Mouse (Mus musculus): ENCODE data around the gene N4bp2. TPM values are rescaled to one million over a fixed set of nuclear protein-coding genes. Genes with fewer than 3 reads are reported as not detected.

The N4bp2 gene
- polyA plus RNA-seq, 1 experiment from 2014 or later: 14.2 TPM

- no peak overlapping the region for H3K9ac ChIP-seq (ENCODE audit: low read depth, low read length)
- no peaks in the 10 kb centered on the region for H3K4me1 ChIP-seq (ENCODE audit: control insufficient read depth, insufficient read depth, low read length)
- no peak for ATAC-seq
- 93% methylated on average over 7 of the region's 7 CpGs for WGBS
- no peaks in the 10 kb centered on the region for H3K36me3 ChIP-seq (ENCODE audit: control insufficient read depth, insufficient read depth, low read length)
- H3K4me2 ChIP-seq (ENCODE audit: low read length): no peak overlapping the region
- H3K4me3 ChIP-seq (ENCODE audit: low read depth, low read length): no peak overlapping the region
- no peak overlapping the region for H3K27ac ChIP-seq (ENCODE audit: low read length)
- H3K27me3 ChIP-seq (ENCODE audit: control insufficient read depth, insufficient read depth, low read depth, low read length): no peaks in the 10 kb centered on the region
- no peaks in the 10 kb centered on the region for H3K9me3 ChIP-seq (replicated peaks; ENCODE audit: control insufficient read depth, low read length, poor library complexity, severe bottlenecking)
These were observed 99.1 kb downstream of the N4bp2 start for GRCm38 (mm10) chr5:65862217-65862927.

DNA sequence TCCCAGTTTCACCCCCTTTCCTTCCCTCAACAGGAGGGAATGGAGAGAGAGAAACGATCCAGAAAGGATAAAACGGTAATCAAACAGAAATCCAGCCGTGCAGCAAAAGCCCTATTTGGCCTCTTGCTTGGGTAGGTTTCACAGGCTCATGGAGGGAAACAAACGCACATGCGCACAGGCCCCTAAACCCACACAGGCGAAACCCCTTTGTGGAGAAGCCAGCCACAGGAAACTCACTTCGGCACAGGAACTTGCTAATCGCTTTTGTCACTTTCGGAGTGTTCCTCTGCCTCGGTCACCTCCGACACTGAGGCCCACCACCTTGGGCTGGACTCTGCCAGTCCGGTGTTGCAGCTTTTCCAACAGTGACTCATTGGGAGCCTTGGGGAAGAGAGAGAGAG is 100.0 kb downstream of the N4bp2 start:
- Histone ChIP-seq H3K9me3 (replicated peaks; ENCODE audit: control insufficient read depth, low read length, poor library complexity, severe bottlenecking) (no peaks in the 10 kb centered on the region), H3K27ac (ENCODE audit: low read length) (no peak overlapping the region), H3K36me3 (ENCODE audit: control insufficient read depth, insufficient read depth, low read length) (no peaks in the 10 kb centered on the region), H3K27me3 (ENCODE audit: control insufficient read depth, insufficient read depth, low read depth, low read length) (no peaks in the 10 kb centered on the region), H3K9ac (ENCODE audit: low read depth, low read length) (no peak overlapping the region), H3K4me1 (ENCODE audit: control insufficient read depth, insufficient read depth, low read length) (no peaks in the 10 kb centered on the region), H3K4me3 (ENCODE audit: low read depth, low read length) (no peak overlapping the region), H3K4me2 (ENCODE audit: low read length) (no peak overlapping the region)
- no peak for ATAC-seq
- 81% methylated on average over 12 of the region's 12 CpGs for WGBS

DNA sequence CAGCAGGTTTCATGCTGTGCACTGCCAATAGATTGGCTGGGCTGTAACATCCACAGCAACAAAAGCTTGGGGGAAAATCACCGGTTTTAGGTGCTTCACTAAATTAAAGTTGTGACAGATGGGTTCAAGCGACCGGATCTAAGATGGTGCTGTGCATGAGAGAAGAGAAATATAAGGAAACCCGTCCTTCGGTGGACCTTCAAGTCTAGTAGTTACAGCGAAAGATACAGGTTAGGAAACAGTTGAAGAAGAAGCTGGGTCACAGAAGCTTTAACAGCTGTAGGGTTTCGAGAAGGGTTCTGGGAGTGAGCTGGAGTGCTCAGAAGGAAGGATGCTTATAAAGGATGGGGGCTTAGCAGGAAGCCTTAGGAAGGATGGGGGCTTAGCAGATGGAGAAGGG is 101.2 kb downstream of the N4bp2 start:
- no peak overlapping the region for H3K4me3 ChIP-seq (ENCODE audit: low read depth, low read length)
- no peaks in the 10 kb centered on the region for H3K9me3 ChIP-seq (replicated peaks; ENCODE audit: control insufficient read depth, low read length, poor library complexity, severe bottlenecking)
- no peak overlapping the region for H3K4me2 ChIP-seq (ENCODE audit: low read length)
- H3K9ac ChIP-seq (ENCODE audit: low read depth, low read length): no peak overlapping the region
- H3K36me3 ChIP-seq (ENCODE audit: control insufficient read depth, insufficient read depth, low read length): no peaks in the 10 kb centered on the region
- no peaks in the 10 kb centered on the region for H3K4me1 ChIP-seq (ENCODE audit: control insufficient read depth, insufficient read depth, low read length)
- 90% methylated on average over 7 of the region's 7 CpGs for WGBS
- no peaks in the 10 kb centered on the region for H3K27me3 ChIP-seq (ENCODE audit: control insufficient read depth, insufficient read depth, low read depth, low read length)
- ATAC-seq: no peak
- H3K27ac ChIP-seq (ENCODE audit: low read length): no peak overlapping the region

DNA sequence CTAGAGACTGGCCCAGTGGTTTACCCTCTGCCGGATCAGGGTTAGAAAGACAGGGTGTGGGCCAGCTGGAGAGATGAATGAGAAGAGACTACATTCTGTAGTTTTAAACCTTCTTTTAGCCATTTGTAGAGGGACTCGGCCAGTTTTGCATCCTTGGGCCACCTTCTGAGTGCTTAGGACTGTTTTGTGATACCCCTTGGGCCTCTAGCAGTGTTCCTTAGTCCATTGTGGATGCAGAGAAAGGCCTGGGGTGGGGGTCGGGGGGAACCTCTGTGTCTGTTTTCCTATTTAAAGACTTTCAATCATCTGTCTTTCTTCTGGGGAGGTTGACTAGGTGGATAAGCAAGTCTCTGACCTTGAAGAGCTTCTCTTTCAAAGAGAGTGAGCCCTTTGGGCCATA is 101.6 kb downstream of the N4bp2 start:
- H3K4me3 ChIP-seq (ENCODE audit: low read depth, low read length): no peak overlapping the region
- H3K9ac ChIP-seq (ENCODE audit: low read depth, low read length): no peak overlapping the region
- 91% methylated on average over 3 of the region's 3 CpGs for WGBS
- H3K36me3 ChIP-seq (ENCODE audit: control insufficient read depth, insufficient read depth, low read length): no peaks in the 10 kb centered on the region
- H3K27ac ChIP-seq (ENCODE audit: low read length): no peak overlapping the region
- no peaks in the 10 kb centered on the region for H3K4me1 ChIP-seq (ENCODE audit: control insufficient read depth, insufficient read depth, low read length)
- H3K4me2 ChIP-seq (ENCODE audit: low read length): no peak overlapping the region
- H3K27me3 ChIP-seq (ENCODE audit: control insufficient read depth, insufficient read depth, low read depth, low read length): no peaks in the 10 kb centered on the region
- no peak for ATAC-seq
- H3K9me3 ChIP-seq (replicated peaks; ENCODE audit: control insufficient read depth, low read length, poor library complexity, severe bottlenecking): no peaks in the 10 kb centered on the region

DNA sequence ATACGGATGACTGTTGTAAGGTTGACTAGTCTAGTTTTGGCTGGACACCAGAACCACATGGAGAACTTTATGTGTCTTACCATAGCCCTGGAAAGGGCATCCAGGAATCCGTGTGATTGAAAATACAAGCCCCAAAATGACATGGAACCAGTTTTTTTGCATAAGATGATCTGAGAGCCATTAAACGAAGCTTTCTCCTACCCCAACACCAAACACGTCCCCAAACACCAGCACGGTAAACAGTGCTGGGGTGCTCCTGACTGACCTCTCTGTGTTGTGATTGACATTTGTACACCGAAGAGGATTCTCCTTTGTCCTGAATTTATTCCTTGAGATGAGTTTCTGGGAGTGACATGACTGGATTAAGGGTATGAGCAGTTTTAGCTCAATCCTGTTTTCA is 103.3 kb downstream of the N4bp2 start:
- no peak overlapping the region for H3K9ac ChIP-seq (ENCODE audit: low read depth, low read length)
- no peaks in the 10 kb centered on the region for H3K36me3 ChIP-seq (ENCODE audit: control insufficient read depth, insufficient read depth, low read length)
- no peaks in the 10 kb centered on the region for H3K27me3 ChIP-seq (ENCODE audit: control insufficient read depth, insufficient read depth, low read depth, low read length)
- H3K9me3 ChIP-seq (replicated peaks; ENCODE audit: control insufficient read depth, low read length, poor library complexity, severe bottlenecking): no peaks in the 10 kb centered on the region
- H3K4me1 ChIP-seq (ENCODE audit: control insufficient read depth, insufficient read depth, low read length): no peaks in the 10 kb centered on the region
- no peak overlapping the region for H3K4me2 ChIP-seq (ENCODE audit: low read length)
- no peak for ATAC-seq
- 90% methylated on average over 6 of the region's 6 CpGs for WGBS
- no peak overlapping the region for H3K4me3 ChIP-seq (ENCODE audit: low read depth, low read length)
- H3K27ac ChIP-seq (ENCODE audit: low read length): no peak overlapping the region

DNA sequence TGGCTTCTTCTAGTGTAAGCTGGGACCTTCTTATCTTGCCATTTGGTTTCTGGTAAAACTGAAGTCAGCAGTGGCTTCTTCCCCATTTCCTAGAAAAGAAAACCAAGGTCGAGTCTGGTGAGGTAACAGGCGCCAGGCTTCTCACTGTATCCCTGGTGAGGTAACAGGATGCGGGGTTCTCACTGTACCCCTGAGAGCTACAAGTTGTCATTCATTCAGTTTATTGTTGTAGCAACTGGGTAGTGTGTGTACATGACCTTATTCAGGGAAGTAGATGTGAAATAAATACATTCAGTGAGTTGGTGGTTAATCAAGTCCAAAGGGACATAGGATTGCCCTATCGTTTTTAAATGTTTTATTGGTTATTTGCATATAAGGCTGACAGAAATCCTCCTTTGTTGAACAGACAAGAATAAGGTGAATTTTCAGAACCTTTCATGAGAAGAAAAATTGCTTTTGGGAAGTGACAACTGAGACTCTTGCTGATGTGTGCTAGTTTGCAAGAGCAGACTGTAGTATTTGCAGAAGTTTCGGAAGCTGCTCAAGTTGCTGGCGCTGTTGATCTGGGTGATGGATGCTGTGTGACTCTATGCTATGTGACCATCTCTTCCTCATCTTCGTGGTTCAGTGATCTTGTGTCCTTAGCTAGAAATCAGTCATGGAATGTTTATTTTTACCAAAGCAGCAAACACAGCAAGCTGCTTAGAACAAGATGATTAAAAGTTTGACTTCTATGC is 104.2 kb downstream of the N4bp2 start:
- WGBS: 91% methylated on average over 7 of the region's 7 CpGs
- no peak for ATAC-seq

GRCm38 (mm10) chr5:65868419-65868818 is 105.1 kb downstream of the N4bp2 start:
- Histone ChIP-seq H3K4me2 (ENCODE audit: low read length) (no peak overlapping the region), H3K4me3 (ENCODE audit: low read depth, low read length) (no peak overlapping the region), H3K4me1 (ENCODE audit: control insufficient read depth, insufficient read depth, low read length) (no peaks in the 10 kb centered on the region), H3K9ac (ENCODE audit: low read depth, low read length) (no peak overlapping the region), H3K9me3 (replicated peaks; ENCODE audit: control insufficient read depth, low read length, poor library complexity, severe bottlenecking) (no peaks in the 10 kb centered on the region), H3K27ac (ENCODE audit: low read length) (no peak overlapping the region), H3K36me3 (ENCODE audit: control insufficient read depth, insufficient read depth, low read length) (no peaks in the 10 kb centered on the region), H3K27me3 (ENCODE audit: control insufficient read depth, insufficient read depth, low read depth, low read length) (no peaks in the 10 kb centered on the region)
- no peak for ATAC-seq
- 80% methylated on average over 3 of the region's 3 CpGs for WGBS

More for the DNA sequence above, 104.2 kb downstream of the N4bp2 start:
- no peaks in the 10 kb centered on the region for H3K36me3 ChIP-seq (ENCODE audit: control insufficient read depth, insufficient read depth, low read length)
- H3K4me3 ChIP-seq (ENCODE audit: low read depth, low read length): no peak overlapping the region
- no peak overlapping the region for H3K4me2 ChIP-seq (ENCODE audit: low read length)
- H3K9me3 ChIP-seq (replicated peaks; ENCODE audit: control insufficient read depth, low read length, poor library complexity, severe bottlenecking): no peaks in the 10 kb centered on the region
- H3K27ac ChIP-seq (ENCODE audit: low read length): no peak overlapping the region
- no peaks in the 10 kb centered on the region for H3K27me3 ChIP-seq (ENCODE audit: control insufficient read depth, insufficient read depth, low read depth, low read length)
- H3K4me1 ChIP-seq (ENCODE audit: control insufficient read depth, insufficient read depth, low read length): no peaks in the 10 kb centered on the region
- H3K9ac ChIP-seq (ENCODE audit: low read depth, low read length): no peak overlapping the region

DNA sequence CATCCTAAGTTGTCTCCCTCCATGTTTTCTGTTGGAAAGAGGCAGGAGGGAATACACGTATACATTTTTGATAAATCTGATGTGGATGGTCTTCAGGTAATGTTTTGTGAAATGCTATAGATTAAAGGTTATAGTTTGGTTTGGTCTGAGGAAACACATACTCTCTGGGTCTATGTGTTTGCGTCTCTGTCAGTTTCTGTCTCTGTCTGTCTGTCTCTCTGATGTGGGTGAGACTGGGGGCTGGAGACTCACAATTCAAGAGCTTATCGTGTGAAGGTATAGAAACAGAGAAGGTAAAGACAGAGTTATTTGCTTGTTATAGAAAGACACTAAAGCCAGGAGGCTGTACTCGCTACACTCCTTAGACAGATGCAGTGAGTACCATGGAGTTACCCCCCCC is 106.3 kb downstream of the N4bp2 start:
- H3K27me3 ChIP-seq (ENCODE audit: control insufficient read depth, insufficient read depth, low read depth, low read length): no peaks in the 10 kb centered on the region
- ATAC-seq: no peak
- H3K4me1 ChIP-seq (ENCODE audit: control insufficient read depth, insufficient read depth, low read length): no peaks in the 10 kb centered on the region
- no peaks in the 10 kb centered on the region for H3K9me3 ChIP-seq (replicated peaks; ENCODE audit: control insufficient read depth, low read length, poor library complexity, severe bottlenecking)
- H3K27ac ChIP-seq (ENCODE audit: low read length): no peak overlapping the region
- H3K4me3 ChIP-seq (ENCODE audit: low read depth, low read length): no peak overlapping the region
- H3K36me3 ChIP-seq (ENCODE audit: control insufficient read depth, insufficient read depth, low read length): no peaks in the 10 kb centered on the region
- WGBS: 92% methylated on average over 4 of the region's 4 CpGs
- no peak overlapping the region for H3K4me2 ChIP-seq (ENCODE audit: low read length)
- H3K9ac ChIP-seq (ENCODE audit: low read depth, low read length): no peak overlapping the region

DNA sequence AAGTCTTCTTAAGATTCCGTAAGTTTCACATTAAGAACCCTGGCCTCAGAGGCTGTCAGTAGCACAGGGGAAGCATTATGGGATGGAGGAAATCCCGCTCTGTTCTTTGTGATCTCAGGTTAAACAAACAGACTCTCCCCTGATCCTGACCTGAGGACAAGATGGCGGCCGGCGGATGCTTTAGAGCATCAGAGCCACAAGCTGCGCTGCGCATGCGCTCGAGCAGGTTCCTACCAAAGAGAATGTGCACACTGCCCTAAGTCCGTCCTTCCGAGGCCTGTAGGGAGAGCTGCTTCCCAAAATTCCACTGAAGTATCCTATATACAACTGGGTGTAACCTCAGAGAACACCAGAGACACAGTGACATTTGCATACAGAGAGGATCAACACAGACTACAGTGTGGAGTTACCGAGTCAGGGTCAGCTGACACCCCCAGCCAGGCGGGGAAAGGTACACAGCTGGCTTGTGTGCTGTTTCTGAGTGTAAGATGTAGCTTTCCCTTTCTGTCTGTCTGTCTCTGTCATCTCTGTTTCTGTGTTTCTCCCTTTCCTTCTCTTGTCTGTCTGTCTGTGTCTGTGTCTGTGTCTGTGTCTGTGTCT is 108.1 kb downstream of the N4bp2 start:
- no peaks in the 10 kb centered on the region for H3K36me3 ChIP-seq (ENCODE audit: control insufficient read depth, insufficient read depth, low read length)
- no peak overlapping the region for H3K27ac ChIP-seq (ENCODE audit: low read length)
- no peak overlapping the region for H3K9ac ChIP-seq (ENCODE audit: low read depth, low read length)
- no peaks in the 10 kb centered on the region for H3K27me3 ChIP-seq (ENCODE audit: control insufficient read depth, insufficient read depth, low read depth, low read length)
- H3K4me3 ChIP-seq (ENCODE audit: low read depth, low read length): no peak overlapping the region
- no peaks in the 10 kb centered on the region for H3K9me3 ChIP-seq (replicated peaks; ENCODE audit: control insufficient read depth, low read length, poor library complexity, severe bottlenecking)
- WGBS: 89% methylated on average over 13 of the region's 13 CpGs
- no peak for ATAC-seq
- no peak overlapping the region for H3K4me2 ChIP-seq (ENCODE audit: low read length)
- no peaks in the 10 kb centered on the region for H3K4me1 ChIP-seq (ENCODE audit: control insufficient read depth, insufficient read depth, low read length)
